13 mouse cellular contexts compared by ENCODE assay signal in the genomic region with DNA sequence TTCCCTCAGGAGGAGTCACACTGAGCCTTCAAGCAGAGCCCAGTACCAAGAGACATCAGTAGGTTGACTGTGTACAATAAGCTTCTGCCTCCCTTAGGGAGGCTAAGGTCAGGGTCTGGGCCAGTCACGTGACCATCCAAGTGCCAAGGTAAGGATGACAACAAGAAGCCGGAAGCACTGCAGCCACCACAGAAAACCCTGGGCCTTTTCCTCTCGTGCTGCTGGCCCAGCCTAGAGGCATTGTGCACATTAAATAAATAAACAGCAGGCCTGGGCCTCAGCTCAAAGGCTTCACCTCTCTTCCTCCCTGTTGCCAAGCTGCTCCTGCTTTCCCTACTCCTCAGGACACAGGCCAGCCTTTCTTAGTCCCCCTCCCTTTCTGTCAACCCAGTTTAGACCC. TPM values are rescaled to one million over a fixed set of nuclear protein-coding genes. Genes with fewer than 3 reads are reported as not detected.
A peak's percentile ranks its signal among the peaks of the same experiment; 100 is the strongest.
DNase-seq lines count a peak whose midpoint lies in the region; ATAC-seq and TF ChIP-seq lines count a peak whose summit lies in the region.
"Had no signal": no experiment of that assay in that cellular context is flagged by ENCODE, and none has a peak within 500 bp of the region (broad histone marks: within the 10 kb centered on the region; RNA-seq: fewer than 3 reads in every experiment).

No protein-coding gene starts in this region.

- no peak overlapping the region for H3K4me3 ChIP-seq in midbrain, embryonic 11.5 days (ENCODE audit: low read depth, low read length)
- no peak overlapping the region for H3K4me3 ChIP-seq in midbrain, embryonic 10.5 days
- H3K4me3 ChIP-seq in heart, postnatal 0 days (ENCODE audit: low read depth, low read length), result no peak overlapping the region
- H3K4me3 ChIP-seq in small intestine, adult 2 months (ENCODE audit: low read depth, low read length), result no peak overlapping the region
- H3K4me3 ChIP-seq: hindbrain, embryonic 13.5 days; liver, embryonic 12.5 days had no signal

- no peaks in the 10 kb centered on the region for H3K36me3 ChIP-seq in midbrain, embryonic 11.5 days (ENCODE audit: control insufficient read depth, insufficient read depth, low read length)
- no peaks in the 10 kb centered on the region for H3K36me3 ChIP-seq in midbrain, embryonic 10.5 days
- no peaks in the 10 kb centered on the region for H3K36me3 ChIP-seq in heart, postnatal 0 days (replicated peaks; ENCODE audit: control insufficient read depth, insufficient read depth, low read length)
- H3K36me3 ChIP-seq in small intestine, adult 2 months (ENCODE audit: control insufficient read depth, insufficient read depth, low read length), result no peaks in the 10 kb centered on the region
- H3K36me3 ChIP-seq: hindbrain, embryonic 13.5 days; liver, embryonic 12.5 days had no signal

- no peaks in the 10 kb centered on the region for H3K27me3 ChIP-seq in midbrain, embryonic 11.5 days (ENCODE audit: control insufficient read depth, insufficient read depth, low read length)
- peaks cover 4% of the 10 kb centered on the region; the same call in 1 of the 2 replicates for H3K27me3 ChIP-seq in midbrain, embryonic 10.5 days (ENCODE audit: low read depth, poor library complexity, severe bottlenecking)
- no peaks in the 10 kb centered on the region for H3K27me3 ChIP-seq in heart, postnatal 0 days (ENCODE audit: control insufficient read depth, insufficient read depth, low read length)
- no peaks in the 10 kb centered on the region for H3K27me3 ChIP-seq in small intestine, adult 2 months (ENCODE audit: control insufficient read depth, insufficient read depth, low read length)

- H3K27ac ChIP-seq in midbrain, embryonic 11.5 days (ENCODE audit: low read depth, low read length), result no peak overlapping the region
- no peak overlapping the region for H3K27ac ChIP-seq in midbrain, embryonic 10.5 days (replicated peaks)
- peak overlapping the region; percentile 18; the same call in 1 of the 2 replicates for H3K27ac ChIP-seq in heart, postnatal 0 days (ENCODE audit: low read depth)
- H3K27ac ChIP-seq in small intestine, adult 2 months (ENCODE audit: insufficient read depth, low read depth, low read length), result peak overlapping the region; percentile 72
- H3K27ac ChIP-seq: hindbrain, embryonic 13.5 days; liver, embryonic 12.5 days had no signal

- H3K9me3 ChIP-seq in midbrain, embryonic 11.5 days (ENCODE audit: control insufficient read depth, low read length), result no peaks in the 10 kb centered on the region
- H3K9me3 ChIP-seq in midbrain, embryonic 10.5 days (replicated peaks), result no peaks in the 10 kb centered on the region
- no peaks in the 10 kb centered on the region for H3K9me3 ChIP-seq in heart, postnatal 0 days (replicated peaks; ENCODE audit: control insufficient read depth, low read length)
- H3K9me3 ChIP-seq: hindbrain, embryonic 13.5 days; liver, embryonic 12.5 days had no signal

- peak; percentile 97 for DNase-seq in heart, adult 11 months
- DNase-seq in heart, postnatal 4 days, result no peak
- DNase-seq in midbrain, embryonic 11.5 days (ENCODE audit: low spot score, missing footprints), result peak; percentile 76
- no peak for DNase-seq in midbrain, embryonic 10.5 days (ENCODE audit: low spot score)
- peak; percentile 28 for DNase-seq in heart, postnatal 0 days (ENCODE audit: low spot score)
- DNase-seq in urinary bladder, postnatal 25 days (ENCODE audit: low spot score), result no peak
- DNase-seq in layer of hippocampus, adult 9-10 months (ENCODE audit: low spot score), result no peak
- DNase-seq: right cerebral cortex, postnatal 25 days had no signal

- no peak overlapping the region for H3K9ac ChIP-seq in midbrain, embryonic 11.5 days (ENCODE audit: low read length)
- H3K9ac ChIP-seq in heart, postnatal 0 days (replicated peaks; ENCODE audit: low read depth, low read length), result no peak overlapping the region
- H3K9ac ChIP-seq: hindbrain, embryonic 13.5 days; liver, embryonic 12.5 days had no signal

- no peak for TF ChIP-seq EP300 in heart, postnatal 0 days (IDR thresholded peaks at IDR 0.05; ENCODE audit: low read depth)

- peaks cover 5% of the 10 kb centered on the region; the same call in 1 of the 2 replicates for H3K4me1 ChIP-seq in midbrain, embryonic 11.5 days (ENCODE audit: control insufficient read depth, insufficient read depth, low read length)
- H3K4me1 ChIP-seq in midbrain, embryonic 10.5 days, result peaks cover 9% of the 10 kb centered on the region
- H3K4me1 ChIP-seq in heart, postnatal 0 days (ENCODE audit: control insufficient read depth, insufficient read depth), result no peaks in the 10 kb centered on the region
- peaks cover 51% of the 10 kb centered on the region for H3K4me1 ChIP-seq in small intestine, adult 2 months (ENCODE audit: control insufficient read depth, insufficient read depth, insufficient read length, low read length)

- TF ChIP-seq POLR2A in small intestine, adult 2 months (IDR thresholded peaks at IDR 0.05; ENCODE audit: low read depth, low read length), result no peak

- 51% methylated on average over 3 of the region's 3 CpGs for WGBS in midbrain, embryonic 11.5 days
- WGBS in midbrain, embryonic 10.5 days, result 72% methylated on average over 3 of the region's 3 CpGs
- 43% methylated on average over 3 of the region's 3 CpGs for WGBS in heart, postnatal 0 days
- WGBS in small intestine, adult 2 months, result 38% methylated on average over 3 of the region's 3 CpGs

- ATAC-seq in midbrain, embryonic 11.5 days (ENCODE audit: low FRiP score), result no peak
- ATAC-seq in heart, postnatal 0 days (ENCODE audit: insufficient read depth, low read depth), result peak; percentile 55
- ATAC-seq: liver, embryonic 12.5 days; midbrain, embryonic 16.5 days had no signal

- no peak for TF ChIP-seq CTCF in heart, postnatal 0 days (IDR thresholded peaks at IDR 0.05; ENCODE audit: low read depth)
- no peak for TF ChIP-seq CTCF in small intestine, adult 2 months (IDR thresholded peaks at IDR 0.05; ENCODE audit: extremely low read depth, insufficient read length, insufficient replicate concordance, low read depth, low read length)

- no peak overlapping the region for H3K4me2 ChIP-seq in midbrain, embryonic 11.5 days
- no peak overlapping the region for H3K4me2 ChIP-seq in heart, postnatal 0 days (ENCODE audit: low read depth, low read length)
- H3K4me2 ChIP-seq: hindbrain, embryonic 13.5 days; liver, embryonic 12.5 days had no signal

RNA-seq across cellular contexts. Expression of a gene that starts 14.0 kb away (rescaled TPM):
- total RNA-seq in heart, postnatal 4 days (2021), result 100 to 1,000 TPM; 167 to 178 TPM
- polyA plus RNA-seq in midbrain, embryonic 11.5 days (2014; fragmentation: Nextera tagmentation; extraction: Ambion mirVana), result 107 and 110 TPM in 2 replicates
- polyA plus RNA-seq in midbrain, embryonic 10.5 days (2016; fragmentation: Nextera tagmentation; extraction: Ambion mirVana), result 85.7 and 93.7 TPM in 2 replicates
- total RNA-seq in heart, postnatal 0 days (2014; rRNA removed; ENCODE audit: low replicate concordance), result 82.7 and 90.0 TPM in 2 replicates
- polyA plus RNA-seq in heart, postnatal 0 days (2015; fragmentation: Nextera tagmentation; extraction: Ambion mirVana), result 133 and 135 TPM in 2 replicates
- polyA plus RNA-seq in small intestine, adult 2 months (2012; rRNA removed), result 332 and 352 TPM in 2 replicates

RNA-seq across cellular contexts. Expression of a gene that starts 22.7 kb away (rescaled TPM):
- 10 to 100 TPM; 23.0 to 23.6 TPM for total RNA-seq in heart, postnatal 4 days (2021)
- polyA plus RNA-seq in midbrain, embryonic 11.5 days (2014; fragmentation: Nextera tagmentation; extraction: Ambion mirVana), result 0.50 and 0.52 TPM in 2 replicates
- polyA plus RNA-seq in midbrain, embryonic 10.5 days (2016; fragmentation: Nextera tagmentation; extraction: Ambion mirVana), result 0.57 and 0.62 TPM in 2 replicates
- total RNA-seq in heart, postnatal 0 days (2014; rRNA removed; ENCODE audit: low replicate concordance), result 10.3 and 10.7 TPM in 2 replicates
- polyA plus RNA-seq in heart, postnatal 0 days (2015; fragmentation: Nextera tagmentation; extraction: Ambion mirVana), result 1.6 and 1.8 TPM in 2 replicates
- 16.2 and 45.1 TPM in 2 replicates for polyA plus RNA-seq in small intestine, adult 2 months (2012; rRNA removed)
- total RNA-seq: neutrophil, adult 5-6 weeks had no signal

RNA-seq across cellular contexts. Expression of a gene that starts 49.2 kb away (rescaled TPM):
- total RNA-seq in heart, postnatal 4 days (2021), result under 1 TPM in 1 of 2 experiments, not detected in 1; 0.14 TPM
- polyA plus RNA-seq in midbrain, embryonic 11.5 days (2014; fragmentation: Nextera tagmentation; extraction: Ambion mirVana), result not detected in 2 replicates
- 0.11 TPM in 1 of 2 replicates, not detected in the other for polyA plus RNA-seq in midbrain, embryonic 10.5 days (2016; fragmentation: Nextera tagmentation; extraction: Ambion mirVana)
- not detected in 2 replicates for total RNA-seq in heart, postnatal 0 days (2014; rRNA removed; ENCODE audit: low replicate concordance)
- polyA plus RNA-seq in heart, postnatal 0 days (2015; fragmentation: Nextera tagmentation; extraction: Ambion mirVana), result not detected in 2 replicates
- 0.68 and 1.2 TPM in 2 replicates for polyA plus RNA-seq in small intestine, adult 2 months (2012; rRNA removed)
- total RNA-seq: neutrophil, adult 5-6 weeks had no signal

Comparison
In these comparisons a context has a peak if more than half of its experiments do, and no peak if none do; other contexts are left out.
1. DNase-seq: peak in heart, adult 11 months (single experiment), midbrain, embryonic 11.5 days (single experiment) and heart, postnatal 0 days (single experiment); none in heart, postnatal 4 days (single experiment), midbrain, embryonic 10.5 days (single experiment), urinary bladder, postnatal 25 days (single experiment) and layer of hippocampus, adult 9-10 months (single experiment).
2. H3K27ac ChIP-seq: peak in heart, postnatal 0 days (single experiment) and small intestine, adult 2 months (single experiment); none in midbrain, embryonic 11.5 days (single experiment) and midbrain, embryonic 10.5 days (single experiment).